Mouse (Mus musculus): Measurements from ENCODE around the gene Rai2. TPM values are rescaled to one million over a fixed set of nuclear protein-coding genes. Genes with fewer than 3 reads are reported as not detected.
A peak's percentile ranks its signal among the peaks of the same experiment; 100 is the strongest.

Gene Rai2
- total RNA-seq (2021): 10 to 100 TPM; 21.1 to 21.4 TPM
- long read RNA-seq, experiment 1, transcript Rai2-201 (2 exons, 2,204 nt): major isoform, 11 of 18 reads
- long read RNA-seq, experiment 1, partial matches to known transcripts: 5 of 18 reads
- long read RNA-seq, experiment 1, other reads (novel, unspliced or antisense): 0 of 18 reads
- long read RNA-seq, experiment 2, transcript Rai2-202 (2 exons, 2,165 nt): minor isoform, 5 of 42 reads
- long read RNA-seq, experiment 2, transcript Rai2-201 (2 exons, 2,204 nt): major isoform, 29 of 42 reads
- long read RNA-seq, experiment 2, partial matches to known transcripts: 8 of 42 reads
- long read RNA-seq, experiment 2, other reads (novel, unspliced or antisense): 0 of 42 reads

- peak; percentile 53 for DNase-seq
These were observed at the start of gene Rai2 for GRCm38 (mm10) chrX:161716865-161717763. TSS of gene Rai2 (plus strand) at chrX:161717069.

- DNase-seq: peak; percentile 44
These were observed 27.5 kb upstream of the Rai2 start for GRCm38 (mm10) chrX:161689336-161689735.

- no peak for DNase-seq
These were observed 385 bp upstream of the Rai2 start for GRCm38 (mm10) chrX:161716503-161716864.

- DNase-seq: peak; percentile 19
These were observed 1.0 kb downstream of the Rai2 start for GRCm38 (mm10) chrX:161717764-161718382.

- DNase-seq: no peak
These were observed 1.7 kb downstream of the Rai2 start for GRCm38 (mm10) chrX:161718548-161718947.

- no peak for DNase-seq
These were observed 4.2 kb downstream of the Rai2 start for GRCm38 (mm10) chrX:161721082-161721481.

- no peak for DNase-seq
These were observed 6.5 kb downstream of the Rai2 start for GRCm38 (mm10) chrX:161723391-161723808.

- no peak for DNase-seq
These were observed 9.4 kb downstream of the Rai2 start for GRCm38 (mm10) chrX:161726257-161726656.

- no peak for DNase-seq
These were observed 11.6 kb downstream of the Rai2 start for GRCm38 (mm10) chrX:161728507-161728906.

- DNase-seq: no peak
These were observed 13.2 kb downstream of the Rai2 start for GRCm38 (mm10) chrX:161730026-161730425.

- no peak for DNase-seq
These were observed 15.0 kb downstream of the Rai2 start for GRCm38 (mm10) chrX:161731859-161732258.

GRCm38 (mm10) chrX:161733581-161734309, 16.9 kb downstream of the Rai2 start:
- no peak for DNase-seq

GRCm38 (mm10) chrX:161734310-161734676, 17.4 kb downstream of the Rai2 start:
- DNase-seq: no peak

- DNase-seq: no peak
These were observed 22.5 kb downstream of the Rai2 start for GRCm38 (mm10) chrX:161739374-161739773.

GRCm38 (mm10) chrX:161743080-161743479, 26.2 kb downstream of the Rai2 start:
- DNase-seq: no peak

GRCm38 (mm10) chrX:161745296-161745695, 28.4 kb downstream of the Rai2 start:
- no peak for DNase-seq

- no peak for DNase-seq
These were observed 30.5 kb downstream of the Rai2 start for GRCm38 (mm10) chrX:161747337-161747736.

- no peak for DNase-seq
These were observed 36.6 kb downstream of the Rai2 start for GRCm38 (mm10) chrX:161753514-161753913.

GRCm38 (mm10) chrX:161776321-161776962, 59.6 kb downstream of the Rai2 start:
- no peak for DNase-seq

- DNase-seq: no peak
These were observed 63.6 kb downstream of the Rai2 start for GRCm38 (mm10) chrX:161780321-161781034.

GRCm38 (mm10) chrX:161790182-161790581, 73.3 kb downstream of the Rai2 start:
- DNase-seq: no peak
